Comparison of ENCODE assay signal across 17 mouse cellular contexts in the genomic region with DNA sequence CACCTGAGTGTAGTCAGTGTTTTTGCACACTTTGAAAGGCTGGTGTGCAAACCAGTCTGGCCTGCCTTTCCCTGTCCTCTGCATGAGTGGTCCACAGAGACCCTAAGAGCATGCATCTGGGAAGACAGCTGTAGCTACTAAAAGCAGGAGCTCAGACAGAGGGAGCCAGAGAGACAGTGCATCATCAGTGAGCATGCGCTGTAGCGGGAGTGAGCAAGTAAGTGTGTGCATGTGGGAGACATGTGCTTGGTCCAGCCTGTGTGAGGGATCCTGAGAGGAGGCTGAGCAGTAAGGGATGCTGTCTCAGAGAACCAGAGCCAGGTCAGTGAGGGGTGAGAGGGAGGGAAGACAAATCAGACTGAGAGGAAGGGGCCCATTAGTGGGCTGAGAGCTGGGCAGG. TPM values are rescaled to one million over a fixed set of nuclear protein-coding genes. Genes with fewer than 3 reads are reported as not detected.
DNase-seq lines count a peak whose midpoint lies in the region; ATAC-seq lines count a peak whose summit lies in the region.
"Had no signal": no experiment of that assay in that cellular context is flagged by ENCODE, and none has a peak within 500 bp of the region (broad histone marks: within the 10 kb centered on the region; RNA-seq: fewer than 3 reads in every experiment).

No protein-coding gene starts in this region.

- DNase-seq in hindbrain, embryonic 10.5 days (ENCODE audit: low spot score), result no peak
- DNase-seq in midbrain, embryonic 11.5 days (ENCODE audit: low spot score, missing footprints), result no peak
- no peak for DNase-seq in midbrain, embryonic 14.5 days
- peak; percentile 53 for DNase-seq in embryo, embryonic 10.5 days (ENCODE audit: low spot score)
- DNase-seq in retina, embryonic 14.5 days (ENCODE audit: low spot score), result peak; percentile 63
- no peak for DNase-seq in urinary bladder, adult 18-20 months (ENCODE audit: low spot score in 2 of 2)
- no peak for DNase-seq in layer of hippocampus, adult 9-10 months (ENCODE audit: low spot score)
- DNase-seq: adrenal gland, postnatal 25 days; cerebellum, adult 2 months; kidney, postnatal 36 days; liver, embryonic 13.5 days; right cerebral cortex, postnatal 4 days; thymus, postnatal 36 days had no signal

- H3K9me3 ChIP-seq in hindbrain, embryonic 13.5 days, result no peaks in the 10 kb centered on the region
- H3K9me3 ChIP-seq in hindbrain, embryonic 10.5 days, result no peaks in the 10 kb centered on the region
- H3K9me3 ChIP-seq in midbrain, embryonic 11.5 days (ENCODE audit: control insufficient read depth, low read length), result no peaks in the 10 kb centered on the region
- H3K9me3 ChIP-seq in midbrain, embryonic 14.5 days (ENCODE audit: control insufficient read depth, low read length), result no peaks in the 10 kb centered on the region
- H3K9me3 ChIP-seq: embryonic facial prominence, embryonic 13.5 days; heart, embryonic 10.5 days; liver, embryonic 13.5 days had no signal

- peak overlapping the region; percentile 48; the same call in 1 of the 2 replicates for H3K27ac ChIP-seq in hindbrain, embryonic 13.5 days
- H3K27ac ChIP-seq in hindbrain, embryonic 10.5 days, result no peak overlapping the region; the same call in 1 of the 2 replicates
- H3K27ac ChIP-seq in midbrain, embryonic 11.5 days (ENCODE audit: low read depth, low read length), result no peak overlapping the region
- no peak overlapping the region for H3K27ac ChIP-seq in midbrain, embryonic 14.5 days (replicated peaks; ENCODE audit: low read depth, low read length)
- H3K27ac ChIP-seq: embryonic facial prominence, embryonic 13.5 days; heart, embryonic 10.5 days; liver, embryonic 13.5 days had no signal

- 0 out of 2 replicates have a peak, but pooled peaks have one; percentile 30 for ATAC-seq in hindbrain, embryonic 13.5 days (ENCODE audit: low FRiP score)
- ATAC-seq in midbrain, embryonic 11.5 days (ENCODE audit: low FRiP score), result 0 out of 2 replicates have a peak, but pooled peaks have one; percentile 22
- ATAC-seq in midbrain, embryonic 14.5 days (ENCODE audit: low FRiP score, low TSS enrichment), result no peak
- ATAC-seq: Patski had no signal

- no peaks in the 10 kb centered on the region for H3K27me3 ChIP-seq in hindbrain, embryonic 13.5 days
- no peaks in the 10 kb centered on the region for H3K27me3 ChIP-seq in hindbrain, embryonic 10.5 days (ENCODE audit: insufficient read depth, poor library complexity, severe bottlenecking)
- no peaks in the 10 kb centered on the region for H3K27me3 ChIP-seq in midbrain, embryonic 11.5 days (ENCODE audit: control insufficient read depth, insufficient read depth, low read length)
- H3K27me3 ChIP-seq in midbrain, embryonic 14.5 days (ENCODE audit: control insufficient read depth, insufficient read depth, low read length), result no peaks in the 10 kb centered on the region
- H3K27me3 ChIP-seq: liver, embryonic 13.5 days; Patski had no signal

- WGBS in hindbrain, embryonic 13.5 days, result 47% methylated on average over 2 of the region's 2 CpGs
- 63% methylated on average over 2 of the region's 2 CpGs for WGBS in hindbrain, embryonic 10.5 days
- 68% methylated on average over 2 of the region's 2 CpGs for WGBS in midbrain, embryonic 11.5 days
- 48% methylated on average over 2 of the region's 2 CpGs for WGBS in midbrain, embryonic 14.5 days

- H3K9ac ChIP-seq in hindbrain, embryonic 13.5 days, result peak overlapping the region; percentile 49; the same call in 1 of the 2 replicates
- H3K9ac ChIP-seq in midbrain, embryonic 11.5 days (ENCODE audit: low read length), result no peak overlapping the region
- no peak overlapping the region for H3K9ac ChIP-seq in midbrain, embryonic 14.5 days (replicated peaks; ENCODE audit: low read length)
- H3K9ac ChIP-seq: embryonic facial prominence, embryonic 13.5 days; liver, embryonic 13.5 days had no signal

- H3K36me3 ChIP-seq in hindbrain, embryonic 13.5 days, result no peaks in the 10 kb centered on the region; the same call in 1 of the 2 replicates
- no peaks in the 10 kb centered on the region for H3K36me3 ChIP-seq in hindbrain, embryonic 10.5 days
- H3K36me3 ChIP-seq in midbrain, embryonic 11.5 days (ENCODE audit: control insufficient read depth, insufficient read depth, low read length), result no peaks in the 10 kb centered on the region
- no peaks in the 10 kb centered on the region for H3K36me3 ChIP-seq in midbrain, embryonic 14.5 days (ENCODE audit: control insufficient read depth, insufficient read depth, low read length)
- H3K36me3 ChIP-seq: embryonic facial prominence, embryonic 13.5 days; heart, embryonic 10.5 days; liver, embryonic 13.5 days had no signal

- H3K4me3 ChIP-seq in hindbrain, embryonic 13.5 days, result no peak overlapping the region
- H3K4me3 ChIP-seq in hindbrain, embryonic 10.5 days, result no peak overlapping the region
- H3K4me3 ChIP-seq in midbrain, embryonic 11.5 days (ENCODE audit: low read depth, low read length), result no peak overlapping the region
- no peak overlapping the region for H3K4me3 ChIP-seq in midbrain, embryonic 14.5 days (replicated peaks; ENCODE audit: low read depth, low read length)
- H3K4me3 ChIP-seq: embryonic facial prominence, embryonic 13.5 days; heart, embryonic 10.5 days; liver, embryonic 13.5 days had no signal

- H3K4me2 ChIP-seq in hindbrain, embryonic 13.5 days, result no peak overlapping the region
- H3K4me2 ChIP-seq in midbrain, embryonic 11.5 days, result no peak overlapping the region
- H3K4me2 ChIP-seq in midbrain, embryonic 14.5 days (ENCODE audit: low read length), result no peak overlapping the region
- H3K4me2 ChIP-seq: embryonic facial prominence, embryonic 13.5 days; liver, embryonic 13.5 days had no signal

- peaks cover 54% of the 10 kb centered on the region for H3K4me1 ChIP-seq in hindbrain, embryonic 13.5 days (replicated peaks)
- peaks cover 39% of the 10 kb centered on the region for H3K4me1 ChIP-seq in hindbrain, embryonic 10.5 days (replicated peaks)
- H3K4me1 ChIP-seq in midbrain, embryonic 11.5 days (ENCODE audit: control insufficient read depth, insufficient read depth, low read length), result no peaks in the 10 kb centered on the region; the same call in 1 of the 2 replicates
- peaks cover 10% of the 10 kb centered on the region for H3K4me1 ChIP-seq in midbrain, embryonic 14.5 days (ENCODE audit: control insufficient read depth, insufficient read depth, low read length)

RNA-seq across cellular contexts. Expression of gene Phc2, which starts 46.0 kb away (rescaled TPM):
- polyA plus RNA-seq in hindbrain, embryonic 13.5 days (2015; fragmentation: Nextera tagmentation; extraction: Ambion mirVana), result 31.3 and 35.8 TPM in 2 replicates
- polyA plus RNA-seq in hindbrain, embryonic 10.5 days (2016; fragmentation: Nextera tagmentation; extraction: Ambion mirVana), result 41.9 and 62.2 TPM in 2 replicates
- 85.6 and 110 TPM in 2 replicates for polyA plus RNA-seq in midbrain, embryonic 11.5 days (2014; fragmentation: Nextera tagmentation; extraction: Ambion mirVana)
- 48.4 and 54.2 TPM in 2 replicates for polyA plus RNA-seq in midbrain, embryonic 14.5 days (2014; fragmentation: Nextera tagmentation; extraction: Ambion mirVana)

RNA-seq across cellular contexts. Expression of gene A3galt2, which starts 54.6 kb away (rescaled TPM):
- polyA plus RNA-seq in hindbrain, embryonic 13.5 days (2015; fragmentation: Nextera tagmentation; extraction: Ambion mirVana), result 0.38 and 0.53 TPM in 2 replicates
- polyA plus RNA-seq in hindbrain, embryonic 10.5 days (2016; fragmentation: Nextera tagmentation; extraction: Ambion mirVana), result 0.18 and 0.26 TPM in 2 replicates
- 0.15 and 0.18 TPM in 2 replicates for polyA plus RNA-seq in midbrain, embryonic 11.5 days (2014; fragmentation: Nextera tagmentation; extraction: Ambion mirVana)
- 0.47 and 0.74 TPM in 2 replicates for polyA plus RNA-seq in midbrain, embryonic 14.5 days (2014; fragmentation: Nextera tagmentation; extraction: Ambion mirVana)
- polyA plus RNA-seq: liver, embryonic 13.5 days had no signal

Comparison
In these comparisons a context has a peak if more than half of its experiments do, and no peak if none do; other contexts are left out.
1. DNase-seq: peak in embryo, embryonic 10.5 days (single experiment) and retina, embryonic 14.5 days (single experiment); none in hindbrain, embryonic 10.5 days (single experiment), midbrain, embryonic 11.5 days (single experiment), midbrain, embryonic 14.5 days (single experiment), urinary bladder, adult 18-20 months (0 of 2) and layer of hippocampus, adult 9-10 months (single experiment).